Mouse (Mus musculus) embryonic facial prominence, embryonic 11.5 days (tissue): ENCODE data around the gene Sit1. TPM values are rescaled to one million over a fixed set of nuclear protein-coding genes. Genes with fewer than 3 reads are reported as not detected.

ENCODE experiments used
- ATAC-seq: fragments of 200-750 bp; cut with Nextera tagmentation; replicated peaks from 2 replicates; pipeline ENCODE4 v1.8.0; 2017; ENCODE audit warnings: low read depth; ENCODE audit not compliant: insufficient number of reproducible peaks, low FRiP score, low TSS enrichment
- DNase-seq: peaks from one replicate; pipeline ENCODE4 v3.0.0-alpha.2; 2015; ENCODE audit warnings: low spot score
- H3K27ac ChIP-seq: fragments of 300-500 bp; sonication (generic); replicated peaks from 2 replicates; pipeline ENCODE4 v1.5.1; 2014; ENCODE audit warnings: mild to moderate bottlenecking, low read depth, low read length, control low read depth
- H3K27me3 ChIP-seq: fragments of 300-500 bp; sonication (generic); 2 replicates; pipeline ENCODE4 v1.6.1; 2014; ENCODE audit warnings: mild to moderate bottlenecking, low read length, moderate library complexity, mixed read lengths; ENCODE audit not compliant: control insufficient read depth, insufficient read depth
- H3K36me3 ChIP-seq: fragments of 300-500 bp; sonication (generic); replicated peaks from 2 replicates; pipeline ENCODE4 v1.6.1; 2014; ENCODE audit warnings: low read depth, mild to moderate bottlenecking, low read length, moderate library complexity, mixed read lengths; ENCODE audit not compliant: control insufficient read depth, insufficient read depth
- H3K4me1 ChIP-seq: fragments of 300-500 bp; sonication (generic); 2 replicates; pipeline ENCODE4 v1.6.1; 2014; ENCODE audit warnings: low read length, mixed read lengths; ENCODE audit not compliant: control insufficient read depth, insufficient read depth
- H3K4me2 ChIP-seq: fragments of 300-500 bp; sonication (generic); 2 replicates; pipeline ENCODE4 v1.6.1; 2014; ENCODE audit warnings: low read depth, mild to moderate bottlenecking, control low read depth, low read length, moderate library complexity
- H3K4me3 ChIP-seq: fragments of 300-500 bp; sonication (generic); 2 replicates; pipeline ENCODE4 v1.5.1; 2014; ENCODE audit warnings: low read depth, low read length, control low read depth
- H3K9ac ChIP-seq: fragments of 300-500 bp; sonication (generic); replicated peaks from 2 replicates; pipeline ENCODE4 v1.6.1; 2014; ENCODE audit warnings: mild to moderate bottlenecking, control low read depth, low read length
- H3K9me3 ChIP-seq: fragments of 300-500 bp; sonication (generic); replicated peaks from 2 replicates; pipeline ENCODE4 v1.6.1; 2016; ENCODE audit warnings: mild to moderate bottlenecking, low read length, inconsistent platforms, mixed read lengths; ENCODE audit not compliant: control insufficient read depth
- WGBS: fragments of 180-500 bp; shearing (Covaris S2); extraction: QIAGEN DNeasy Blood & Tissue Kit; methylation state at CpG from one replicate; pipeline ENCODE4 v1.1.7; 2014; 5-methylcytosine and 5-hydroxymethylcytosine counted together
- polyA plus RNA-seq: library from polyadenylated mRNA; unstranded; fragments of >200 nt; fragmentation: Nextera tagmentation; extraction: Ambion mirVana; gene quantifications from 2 replicates; pipeline ENCODE4 v1.2.1, GENCODE M21; 2014

Sit1 gene
- polyA plus RNA-seq, 1 experiment from 2014 or later = not detected

DNA sequence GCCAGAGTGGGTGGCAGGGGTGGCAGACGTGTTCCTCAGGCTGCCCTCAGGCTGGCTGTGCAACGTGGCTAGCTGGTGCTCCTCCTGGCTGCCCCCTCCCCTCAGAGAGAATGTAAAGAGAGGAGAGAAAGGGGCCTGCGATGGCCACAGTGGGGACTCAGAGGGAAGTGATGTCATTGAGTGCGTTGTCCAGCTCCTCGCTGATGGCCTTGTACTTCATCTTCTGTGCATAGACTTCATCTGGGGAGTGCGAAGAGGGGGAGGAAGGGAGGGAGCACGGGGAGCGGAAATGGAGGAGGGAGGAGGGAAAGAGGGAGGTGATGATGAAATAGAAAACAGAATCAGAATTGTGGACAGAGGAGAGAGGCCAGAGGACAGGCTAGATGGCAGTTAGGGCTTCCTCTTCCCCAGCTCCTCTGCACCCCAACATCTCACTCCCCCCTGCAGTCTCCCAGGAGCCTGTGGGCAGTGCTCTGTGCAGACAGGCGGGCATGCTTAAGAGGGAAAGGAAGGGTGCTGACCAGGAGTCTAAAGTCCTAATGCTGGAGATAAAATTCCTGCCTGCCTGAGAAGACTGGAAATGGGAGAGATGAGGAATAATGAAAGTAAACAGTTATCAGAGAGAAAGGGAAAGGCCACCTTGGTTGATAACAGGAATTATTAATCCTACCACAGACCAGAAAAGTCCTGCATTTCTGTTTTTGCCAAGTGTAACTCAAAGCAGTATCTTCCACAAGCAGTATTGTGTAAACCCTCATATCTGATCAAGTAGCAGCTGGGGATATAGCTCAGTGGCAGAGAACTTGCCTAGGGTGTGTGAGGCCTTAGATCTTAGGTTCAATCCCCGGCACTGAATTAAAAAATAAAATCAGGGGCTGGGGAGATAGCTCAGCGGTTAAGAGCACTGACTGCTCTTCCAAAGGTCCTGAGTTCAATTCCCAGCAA lies 32.5 kb upstream of the Sit1 start:
- no peak for DNase-seq
- H3K27me3 ChIP-seq = no peaks in the 10 kb centered on the region
- H3K4me1 ChIP-seq = no peaks in the 10 kb centered on the region
- 73% methylated on average over 11 of the region's 11 CpGs for WGBS
- no peaks in the 10 kb centered on the region for H3K36me3 ChIP-seq
- no peak overlapping the region for H3K27ac ChIP-seq
- ATAC-seq = no peak
- no peak overlapping the region for H3K9ac ChIP-seq
- H3K9me3 ChIP-seq = no peaks in the 10 kb centered on the region
- no peak overlapping the region for H3K4me3 ChIP-seq
- H3K4me2 ChIP-seq = no peak overlapping the region

DNA sequence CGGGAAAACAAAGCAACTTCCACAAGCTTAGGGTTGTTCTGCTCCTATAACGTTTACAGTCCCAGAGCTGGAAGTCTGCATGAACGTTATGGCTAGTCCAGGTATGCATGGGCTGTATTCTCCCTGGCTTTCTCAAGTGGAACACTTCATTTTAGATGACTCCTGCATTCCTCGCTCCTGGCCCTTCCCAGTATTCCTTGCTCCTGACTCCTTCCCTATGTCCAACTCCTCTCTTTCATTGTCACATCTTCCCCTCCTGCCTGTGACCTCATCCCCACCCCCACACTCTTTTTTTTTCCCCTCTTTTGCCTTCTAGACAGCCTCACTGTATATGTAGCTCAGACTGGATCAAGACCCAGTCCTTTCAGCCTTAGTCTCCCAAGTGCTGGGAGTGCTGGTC lies 30.3 kb upstream of the Sit1 start:
- WGBS = 81% methylated on average over 4 of the region's 4 CpGs
- H3K27me3 ChIP-seq = no peaks in the 10 kb centered on the region

DNA sequence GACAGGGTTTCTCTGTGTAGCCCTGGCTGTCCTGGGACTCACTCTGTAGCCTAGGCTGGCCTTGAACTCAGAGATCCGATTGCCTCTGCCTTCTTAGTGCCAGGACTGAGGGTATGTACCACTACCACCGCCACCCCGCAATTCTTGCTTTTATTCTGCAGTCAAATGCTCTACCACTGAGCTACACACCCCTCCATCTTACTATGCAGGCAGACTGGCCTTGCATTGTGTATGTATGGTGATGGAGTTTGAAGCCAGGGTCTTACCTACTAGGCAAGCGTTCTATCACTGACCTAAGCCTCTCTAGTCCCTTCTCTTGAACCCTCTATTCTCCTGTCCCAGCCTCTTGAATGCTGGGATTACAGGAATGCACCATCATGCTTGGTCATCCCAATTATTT lies 29.8 kb upstream of the Sit1 start:
- Histone ChIP-seq H3K27ac (no peak overlapping the region), H3K4me1 (no peaks in the 10 kb centered on the region; the same call in 1 of the 2 replicates), H3K36me3 (no peaks in the 10 kb centered on the region), H3K9me3 (no peaks in the 10 kb centered on the region), H3K4me3 (no peak overlapping the region), H3K27me3 (no peaks in the 10 kb centered on the region), H3K9ac (no peak overlapping the region), H3K4me2 (no peak overlapping the region)
- 87% methylated on average over 4 of the region's 4 CpGs for WGBS
- ATAC-seq (no peak), DNase-seq (no peak)

More for the DNA sequence above, 30.3 kb upstream of the Sit1 start:
- Histone ChIP-seq H3K4me3 (no peak overlapping the region), H3K4me1 (no peaks in the 10 kb centered on the region; the same call in 1 of the 2 replicates), H3K9me3 (no peaks in the 10 kb centered on the region), H3K36me3 (no peaks in the 10 kb centered on the region), H3K4me2 (no peak overlapping the region), H3K27ac (no peak overlapping the region), H3K9ac (no peak overlapping the region)
- DNase-seq (no peak), ATAC-seq (no peak)

DNA sequence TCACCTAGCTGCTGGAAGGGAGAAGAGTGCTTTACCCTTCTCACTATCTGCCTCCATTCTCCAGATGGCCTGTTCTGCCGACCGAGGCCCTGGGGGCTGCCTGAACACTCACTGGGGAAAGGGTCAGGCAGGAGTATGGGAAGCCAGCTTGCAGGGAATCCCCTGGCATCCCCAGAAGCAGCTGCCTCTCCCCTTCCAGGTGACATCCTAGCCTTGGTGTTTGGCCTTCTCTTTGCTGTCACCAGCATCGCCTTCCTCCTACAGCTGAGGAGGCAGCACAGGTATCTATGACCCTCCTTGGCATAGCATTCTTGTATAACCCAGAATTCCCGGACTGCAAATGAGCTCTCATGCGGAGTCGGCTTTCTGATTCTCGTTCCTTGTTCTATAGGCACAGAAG lies 29.1 kb upstream of the Sit1 start:
- H3K4me3 ChIP-seq = no peak overlapping the region
- DNase-seq (no peak), ATAC-seq (no peak)
- no peaks in the 10 kb centered on the region for H3K9me3 ChIP-seq
- no peaks in the 10 kb centered on the region for H3K36me3 ChIP-seq
- H3K4me1 ChIP-seq = no peaks in the 10 kb centered on the region; the same call in 1 of the 2 replicates
- no peak overlapping the region for H3K9ac ChIP-seq
- H3K27ac ChIP-seq = no peak overlapping the region
- H3K4me2 ChIP-seq = no peak overlapping the region
- WGBS = 62% methylated on average over 7 of the region's 7 CpGs
- H3K27me3 ChIP-seq = no peaks in the 10 kb centered on the region

DNA sequence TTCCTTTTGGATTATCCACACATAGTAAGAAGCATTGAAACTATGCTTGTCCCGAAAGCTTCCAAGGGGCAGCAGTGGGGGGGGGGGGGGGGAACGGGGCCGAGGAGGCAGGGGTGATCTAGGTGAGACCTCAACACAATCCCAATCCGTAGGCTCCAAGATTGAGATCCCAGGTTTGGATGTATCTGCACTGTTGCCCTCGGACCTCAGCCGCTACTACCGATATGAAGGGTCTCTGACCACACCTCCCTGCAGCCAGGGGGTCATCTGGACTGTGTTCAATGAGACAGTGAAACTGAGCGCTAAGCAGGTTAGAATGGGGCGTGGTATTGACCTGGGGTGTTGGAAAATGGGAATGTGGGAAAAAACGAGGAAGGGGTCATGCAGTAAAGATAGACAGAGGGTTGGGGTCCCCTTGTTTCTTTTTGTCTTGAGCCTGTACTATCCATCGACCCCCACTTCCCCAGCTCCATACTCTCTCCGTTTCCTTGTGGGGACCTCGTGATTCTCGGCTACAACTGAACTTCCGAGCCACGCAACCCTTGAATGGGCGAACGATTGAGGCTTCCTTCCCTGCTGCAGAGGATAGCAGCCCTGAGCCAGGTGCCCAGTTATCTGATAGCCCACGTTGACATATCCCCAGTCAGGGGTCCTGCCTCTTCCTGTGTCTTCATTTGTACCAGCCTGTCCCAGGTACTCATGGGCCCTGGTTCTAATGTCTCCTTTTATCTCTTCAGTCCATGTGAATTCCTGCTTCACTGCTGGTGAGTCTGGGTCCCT lies 28.3 kb upstream of the Sit1 start:
- Histone ChIP-seq H3K4me2 (no peak overlapping the region), H3K36me3 (no peaks in the 10 kb centered on the region)
- 80% methylated on average over 18 of the region's 19 CpGs for WGBS

DNA sequence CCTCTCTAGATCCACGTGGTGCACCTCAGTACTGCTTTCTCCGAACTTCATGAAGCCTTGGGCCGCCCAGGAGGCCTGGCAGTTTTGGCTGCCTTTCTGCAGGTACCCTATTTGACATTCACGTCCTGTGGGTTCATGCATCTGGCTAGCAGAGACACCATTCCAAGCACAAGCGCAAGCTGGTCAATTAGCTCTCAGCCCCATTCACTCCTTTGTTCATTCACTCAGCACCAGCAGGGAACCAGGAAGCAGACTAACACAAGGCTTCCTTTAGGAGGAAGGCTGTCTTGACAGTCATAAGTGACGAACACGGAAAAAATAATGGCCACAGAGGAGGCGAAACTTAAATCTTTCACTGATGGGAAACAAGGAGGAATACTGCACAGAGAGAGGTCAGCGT lies 25.6 kb upstream of the Sit1 start:
- Histone ChIP-seq H3K36me3 (no peaks in the 10 kb centered on the region), H3K27me3 (peaks cover 3% of the 10 kb centered on the region), H3K27ac (no peak overlapping the region), H3K4me3 (peak overlapping the region; percentile 36; the same call in 1 of the 2 replicates), H3K4me2 (peak overlapping the region; percentile 74), H3K9ac (peak overlapping the region; percentile 50), H3K9me3 (no peaks in the 10 kb centered on the region), H3K4me1 (no peaks in the 10 kb centered on the region; the same call in none of the 2 replicates)
- DNase-seq (no peak), ATAC-seq (no peak)
- 21% methylated on average over 9 of the region's 9 CpGs for WGBS

More for the DNA sequence above, 28.3 kb upstream of the Sit1 start:
- peaks cover 2% of the 10 kb centered on the region for H3K27me3 ChIP-seq
- no peak overlapping the region for H3K9ac ChIP-seq
- DNase-seq = no peak
- no peak overlapping the region for H3K4me3 ChIP-seq
- no peaks in the 10 kb centered on the region for H3K9me3 ChIP-seq
- H3K27ac ChIP-seq = no peak overlapping the region
- no peak for ATAC-seq
- no peaks in the 10 kb centered on the region; the same call in none of the 2 replicates for H3K4me1 ChIP-seq

DNA sequence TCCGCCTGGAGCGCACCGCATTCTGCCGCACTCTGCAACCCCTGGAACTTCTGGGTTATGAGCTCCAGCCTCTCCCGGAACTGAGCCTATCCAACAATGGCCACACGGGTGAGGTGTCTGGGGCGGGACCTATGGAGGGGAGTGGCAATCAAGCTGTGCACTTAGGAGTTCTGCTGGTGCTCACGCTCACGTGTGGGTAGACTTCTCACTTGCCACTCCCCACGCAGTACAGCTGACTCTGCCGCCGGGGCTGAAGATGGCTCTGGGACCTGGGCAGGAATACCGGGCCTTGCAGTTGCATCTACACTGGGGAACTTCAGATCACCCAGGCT lies 25.1 kb upstream of the Sit1 start:
- H3K4me3 ChIP-seq = peak overlapping the region; percentile 36
- H3K4me2 ChIP-seq = peak overlapping the region; percentile 74
- no peaks in the 10 kb centered on the region; the same call in none of the 2 replicates for H3K4me1 ChIP-seq
- ATAC-seq (peak; percentile 58), DNase-seq (peak; percentile 53)
- H3K36me3 ChIP-seq = no peaks in the 10 kb centered on the region
- peak overlapping the region; percentile 50 for H3K9ac ChIP-seq
- H3K27ac ChIP-seq = no peak overlapping the region
- no peaks in the 10 kb centered on the region for H3K9me3 ChIP-seq
- peaks cover 3% of the 10 kb centered on the region for H3K27me3 ChIP-seq
- WGBS = 7% methylated on average over 13 of the region's 13 CpGs
